Mouse (Mus musculus) lung, embryonic 15.5 days (tissue): ENCODE measurements around the gene Epn2. TPM values are rescaled to one million over a fixed set of nuclear protein-coding genes. Genes with fewer than 3 reads are reported as not detected.
A peak's percentile ranks its signal among the peaks of the same experiment; 100 is the strongest.
"Not testable (repeated sequence)": the region's sequence is repeated elsewhere in the genome, so short reads cannot be mapped to it uniquely, and the experiment has no call there.

Experiments used
- ATAC-seq: fragments of 200-750 bp; cut with Nextera tagmentation; 2 replicates; pipeline ENCODE4 v1.8.0; 2017; ENCODE audit warnings: moderate number of reproducible peaks, borderline replicate concordance; ENCODE audit not compliant: low FRiP score, low TSS enrichment; ENCODE audit errors: extremely low read depth
- H3K27ac ChIP-seq: fragments of 300-500 bp; sonication (generic); 2 replicates; pipeline ENCODE4 v1.5.1; 2015; ENCODE audit warnings: moderate library complexity, mild to moderate bottlenecking, inconsistent platforms
- H3K27me3 ChIP-seq: fragments of 300-500 bp; sonication (generic); 2 replicates; pipeline ENCODE4 v1.6.1; 2015; ENCODE audit warnings: inconsistent platforms
- H3K36me3 ChIP-seq: fragments of 300-500 bp; sonication (generic); 2 replicates; pipeline ENCODE4 v1.6.1; 2015; ENCODE audit warnings: inconsistent platforms
- H3K4me1 ChIP-seq: fragments of 300-500 bp; sonication (generic); 2 replicates; pipeline ENCODE4 v1.6.1; 2015; ENCODE audit warnings: inconsistent platforms
- H3K4me2 ChIP-seq: fragments of 300-500 bp; sonication (generic); 2 replicates; pipeline ENCODE4 v1.6.1; 2015; ENCODE audit warnings: inconsistent platforms, mild to moderate bottlenecking, moderate library complexity
- H3K4me3 ChIP-seq: fragments of 300-500 bp; sonication (generic); 2 replicates; pipeline ENCODE4 v1.5.1; 2015; ENCODE audit warnings: mild to moderate bottlenecking, inconsistent platforms
- H3K9ac ChIP-seq: fragments of 300-500 bp; sonication (generic); 2 replicates; pipeline ENCODE4 v1.6.1; 2015; ENCODE audit warnings: inconsistent platforms
- H3K9me3 ChIP-seq: fragments of 300-500 bp; sonication (generic); 2 replicates; pipeline ENCODE4 v1.6.1; 2016; ENCODE audit warnings: inconsistent platforms
- WGBS: fragments of 180-500 bp; shearing (Covaris S2); methylation state at CpG from one replicate; pipeline ENCODE4 v1.1.7; 2015; 5-methylcytosine and 5-hydroxymethylcytosine counted together
- polyA plus RNA-seq: library from polyadenylated mRNA; unstranded; fragments of >200 nt; fragmentation: Nextera tagmentation; extraction: Ambion mirVana; gene quantifications from 2 replicates; pipeline ENCODE4 v1.2.1, GENCODE M21; 2015

Epn2 gene
- polyA plus RNA-seq, 1 experiment from 2014 or later = 26.1 TPM

- no peak for ATAC-seq
- H3K4me2 ChIP-seq = no peak overlapping the region
- 0 out of 2 replicates have a peak, but pooled peaks cover 5% of the 10 kb centered on the region for H3K4me1 ChIP-seq
- no peak overlapping the region for H3K9ac ChIP-seq
- H3K4me3 ChIP-seq = no peak overlapping the region
- H3K9me3 ChIP-seq = no peaks in the 10 kb centered on the region
- H3K36me3 ChIP-seq = no peaks in the 10 kb centered on the region
- 35% methylated on average over 4 of the region's 4 CpGs for WGBS
- H3K27ac ChIP-seq = no peak overlapping the region
- H3K27me3 ChIP-seq = 0 out of 2 replicates have a peak, but pooled peaks cover 5% of the 10 kb centered on the region
Observed at GRCm38 (mm10) chr11:61585421-61585820, 5.9 kb upstream of the Epn2 start.

- H3K36me3 ChIP-seq = no peaks in the 10 kb centered on the region
- H3K4me2 ChIP-seq = no peak overlapping the region
- ATAC-seq = no peak
- WGBS = 69% methylated on average over 4 of the region's 4 CpGs
- no peaks in the 10 kb centered on the region for H3K9me3 ChIP-seq
- no peaks in the 10 kb centered on the region for H3K4me1 ChIP-seq
- H3K27me3 ChIP-seq = 0 out of 2 replicates have a peak, but pooled peaks cover 5% of the 10 kb centered on the region
- no peak overlapping the region for H3K9ac ChIP-seq
- H3K27ac ChIP-seq = no peak overlapping the region
- H3K4me3 ChIP-seq = no peak overlapping the region
Observed at GRCm38 (mm10) chr11:61584830-61585229, 5.3 kb upstream of the Epn2 start.

- no peak overlapping the region for H3K9ac ChIP-seq
- H3K4me3 ChIP-seq = no peak overlapping the region
- no peaks in the 10 kb centered on the region for H3K9me3 ChIP-seq
- no peak overlapping the region for H3K4me2 ChIP-seq
- 0 out of 2 replicates have a peak, but pooled peaks cover 5% of the 10 kb centered on the region for H3K27me3 ChIP-seq
- no peak overlapping the region for H3K27ac ChIP-seq
- no peaks in the 10 kb centered on the region for H3K36me3 ChIP-seq
- no peaks in the 10 kb centered on the region for H3K4me1 ChIP-seq
- WGBS = 83% methylated on average over 6 of the region's 6 CpGs
- ATAC-seq = no peak
Observed at GRCm38 (mm10) chr11:61584096-61584495, 4.6 kb upstream of the Epn2 start.

- H3K4me2 ChIP-seq = not testable (repeated sequence)
- WGBS = 84% methylated on average over 4 of the region's 5 CpGs
Observed at GRCm38 (mm10) chr11:61582808-61583207, 3.3 kb upstream of the Epn2 start.

GRCm38 (mm10) chr11:61579878-61580381, 443 bp upstream of the Epn2 start:
- ATAC-seq = no peak
- Histone ChIP-seq H3K4me2 (peak overlapping the region; percentile 93), H3K9me3 (no peaks in the 10 kb centered on the region), H3K27ac (peak overlapping the region; percentile 92), H3K36me3 (no peaks in the 10 kb centered on the region; the same call in 1 of the 2 replicates), H3K4me3 (peak overlapping the region; percentile 96), H3K4me1 (peaks cover 20% of the 10 kb centered on the region), H3K27me3 (0 out of 2 replicates have a peak, but pooled peaks cover 5% of the 10 kb centered on the region), H3K9ac (no peak overlapping the region)
- WGBS = 78% methylated on average over 7 of the region's 7 CpGs

More at GRCm38 (mm10) chr11:61582808-61583207, 3.3 kb upstream of the Epn2 start:
- not testable (repeated sequence) for H3K4me3 ChIP-seq, H3K4me1 ChIP-seq, H3K27me3 ChIP-seq, H3K27ac ChIP-seq, H3K9me3 ChIP-seq, ATAC-seq, H3K36me3 ChIP-seq, H3K9ac ChIP-seq

GRCm38 (mm10) chr11:61578541-61578982, 925 bp downstream of the Epn2 start:
- Histone ChIP-seq H3K9ac (peak overlapping the region; percentile 93), H3K4me3 (peak overlapping the region; percentile 96), H3K36me3 (no peaks in the 10 kb centered on the region; the same call in 1 of the 2 replicates), H3K27ac (peak overlapping the region; percentile 92), H3K4me2 (peak overlapping the region; percentile 93), H3K27me3 (no peaks in the 10 kb centered on the region), H3K9me3 (no peaks in the 10 kb centered on the region), H3K4me1 (peaks cover 20% of the 10 kb centered on the region)
- ATAC-seq = peak; percentile 33
- WGBS = 1% methylated on average over 17 of the region's 17 CpGs

GRCm38 (mm10) chr11:61577991-61578390, 1.5 kb downstream of the Epn2 start:
- Histone ChIP-seq H3K9ac (peak overlapping the region; percentile 93), H3K4me2 (peak overlapping the region; percentile 93), H3K4me1 (peaks cover 20% of the 10 kb centered on the region), H3K27me3 (no peaks in the 10 kb centered on the region), H3K27ac (no peak overlapping the region), H3K36me3 (no peaks in the 10 kb centered on the region; the same call in 1 of the 2 replicates), H3K9me3 (no peaks in the 10 kb centered on the region), H3K4me3 (peak overlapping the region; percentile 96)
- no peak for ATAC-seq
- WGBS = 7% methylated on average over 5 of the region's 5 CpGs

GRCm38 (mm10) chr11:61577349-61577748, 2.1 kb downstream of the Epn2 start:
- H3K9me3 ChIP-seq = no peaks in the 10 kb centered on the region
- no peak for ATAC-seq
- H3K4me3 ChIP-seq = no peak overlapping the region
- H3K36me3 ChIP-seq = no peaks in the 10 kb centered on the region; the same call in 1 of the 2 replicates
- H3K4me2 ChIP-seq = peak overlapping the region; percentile 93; the same call in 1 of the 2 replicates
- no peak overlapping the region for H3K27ac ChIP-seq
- H3K27me3 ChIP-seq = no peaks in the 10 kb centered on the region
- H3K9ac ChIP-seq = no peak overlapping the region
- peaks cover 20% of the 10 kb centered on the region for H3K4me1 ChIP-seq

GRCm38 (mm10) chr11:61573266-61573665, 6.2 kb downstream of the Epn2 start:
- no peak overlapping the region for H3K27ac ChIP-seq
- no peaks in the 10 kb centered on the region; the same call in 1 of the 2 replicates for H3K36me3 ChIP-seq
- no peaks in the 10 kb centered on the region for H3K27me3 ChIP-seq
- 74% methylated on average over 4 of the region's 4 CpGs for WGBS
- ATAC-seq = no peak
- H3K4me2 ChIP-seq = no peak overlapping the region
- no peaks in the 10 kb centered on the region for H3K9me3 ChIP-seq
- peaks cover 18% of the 10 kb centered on the region for H3K4me1 ChIP-seq
- no peak overlapping the region for H3K4me3 ChIP-seq
- no peak overlapping the region for H3K9ac ChIP-seq

GRCm38 (mm10) chr11:61571225-61571624, 8.3 kb downstream of the Epn2 start:
- WGBS = 79% methylated on average over 3 of the region's 3 CpGs
- Histone ChIP-seq H3K4me3 (no peak overlapping the region), H3K4me2 (no peak overlapping the region), H3K4me1 (peaks cover 4% of the 10 kb centered on the region; the same call in 1 of the 2 replicates), H3K27ac (no peak overlapping the region), H3K9me3 (no peaks in the 10 kb centered on the region), H3K9ac (no peak overlapping the region), H3K36me3 (no peaks in the 10 kb centered on the region; the same call in 1 of the 2 replicates), H3K27me3 (no peaks in the 10 kb centered on the region)
- no peak for ATAC-seq

GRCm38 (mm10) chr11:61569671-61570070, 9.8 kb downstream of the Epn2 start:
- Histone ChIP-seq H3K9ac (no peak overlapping the region), H3K4me3 (no peak overlapping the region), H3K4me2 (no peak overlapping the region), H3K9me3 (no peaks in the 10 kb centered on the region), H3K36me3 (no peaks in the 10 kb centered on the region), H3K27ac (no peak overlapping the region), H3K4me1 (peaks cover 5% of the 10 kb centered on the region; the same call in 1 of the 2 replicates), H3K27me3 (no peaks in the 10 kb centered on the region)
- ATAC-seq = no peak
- 82% methylated on average over 1 of the region's 1 CpGs for WGBS

- peaks cover 16% of the 10 kb centered on the region for H3K4me1 ChIP-seq
- H3K27ac ChIP-seq = no peak overlapping the region
- no peak overlapping the region for H3K4me3 ChIP-seq
- no peaks in the 10 kb centered on the region for H3K36me3 ChIP-seq
- H3K9me3 ChIP-seq = no peaks in the 10 kb centered on the region
- no peaks in the 10 kb centered on the region for H3K27me3 ChIP-seq
- H3K9ac ChIP-seq = no peak overlapping the region
- WGBS = 84% methylated on average over 2 of the region's 2 CpGs
- ATAC-seq = no peak
- H3K4me2 ChIP-seq = no peak overlapping the region
Observed at GRCm38 (mm10) chr11:61564566-61564965, 14.9 kb downstream of the Epn2 start.
